Mouse (Mus musculus): Measurements from ENCODE around the gene Rpn1.
A peak's percentile ranks its signal among the peaks of the same experiment; 100 is the strongest.

DNA sequence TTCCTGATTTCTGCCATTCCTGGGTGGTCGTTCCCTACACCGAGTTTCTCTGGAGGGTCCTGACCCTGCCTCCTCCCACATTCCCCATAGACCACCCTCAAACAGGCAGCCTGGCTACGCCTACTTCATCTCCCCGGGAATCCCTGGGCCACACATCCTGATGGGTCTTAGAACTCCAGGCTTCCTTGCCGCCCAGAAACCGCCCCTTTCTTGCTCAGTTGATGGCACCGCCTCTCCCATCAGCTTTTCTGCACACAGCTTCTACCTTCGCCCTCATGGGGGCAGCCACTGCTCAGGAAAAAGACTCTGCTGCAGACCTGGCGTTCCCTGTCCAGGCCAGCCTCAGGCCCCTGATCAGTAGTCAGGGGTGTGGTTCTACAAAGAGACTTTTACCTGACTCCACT, 39.6 kb downstream of the Rpn1 start:
- no peak for TF ChIP-seq POLR2A (IDR thresholded peaks at IDR 0.05; ENCODE audit: insufficient read depth, low read depth, low read length)
- peak; percentile 70 for TF ChIP-seq CTCF (IDR thresholded peaks at IDR 0.05)
- peak; percentile 78 for TF ChIP-seq EP300 (IDR thresholded peaks at IDR 0.05; ENCODE audit: insufficient read depth, low read depth, low read length)

All from heart, adult 2 months (tissue).